Mouse (Mus musculus) thymus, postnatal 10 days (tissue): ENCODE measurements around the gene Ccdc88c.

Experiments
- DNase-seq, 2 experiments: peaks; one replicate each; pipeline ENCODE4 v3.0.0; 2021; ENCODE audit warnings: low spot score in 2 of 2

Ccdc88c gene

DNA sequence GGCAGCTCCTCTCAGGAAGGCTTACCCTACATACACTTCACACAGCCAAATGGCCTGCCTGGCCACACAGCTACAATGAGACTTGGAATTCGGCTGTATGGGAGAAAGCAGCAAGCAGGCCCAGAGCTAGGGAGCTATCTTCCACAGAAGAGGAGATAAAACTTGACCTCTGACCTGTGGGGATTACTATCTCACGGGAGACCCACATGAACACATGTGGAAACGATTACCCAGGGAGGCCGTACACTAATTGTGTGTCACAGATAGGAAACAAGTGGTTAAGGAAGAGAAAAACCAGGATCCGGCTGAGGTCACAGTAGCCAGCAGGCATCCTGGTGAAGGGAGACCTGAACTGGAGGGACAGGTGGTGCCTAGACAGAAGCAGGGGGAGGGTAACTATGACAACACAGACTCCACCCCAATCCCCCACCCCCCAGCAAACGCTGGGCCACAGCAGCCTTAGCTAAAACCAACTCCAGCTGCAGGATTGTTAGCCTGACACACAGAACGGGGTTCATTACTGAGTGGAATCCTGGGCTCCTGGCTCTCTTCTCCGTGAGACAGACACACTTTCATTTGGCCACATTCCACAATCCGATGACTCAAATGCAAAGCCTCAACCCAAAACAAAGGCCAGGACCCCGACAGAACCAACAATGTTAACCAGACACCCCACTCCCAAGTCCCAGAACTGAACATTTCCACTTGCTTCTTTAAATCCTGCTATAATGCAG, 30.9 kb downstream of the Ccdc88c start:
- DNase-seq, result no peak

DNA sequence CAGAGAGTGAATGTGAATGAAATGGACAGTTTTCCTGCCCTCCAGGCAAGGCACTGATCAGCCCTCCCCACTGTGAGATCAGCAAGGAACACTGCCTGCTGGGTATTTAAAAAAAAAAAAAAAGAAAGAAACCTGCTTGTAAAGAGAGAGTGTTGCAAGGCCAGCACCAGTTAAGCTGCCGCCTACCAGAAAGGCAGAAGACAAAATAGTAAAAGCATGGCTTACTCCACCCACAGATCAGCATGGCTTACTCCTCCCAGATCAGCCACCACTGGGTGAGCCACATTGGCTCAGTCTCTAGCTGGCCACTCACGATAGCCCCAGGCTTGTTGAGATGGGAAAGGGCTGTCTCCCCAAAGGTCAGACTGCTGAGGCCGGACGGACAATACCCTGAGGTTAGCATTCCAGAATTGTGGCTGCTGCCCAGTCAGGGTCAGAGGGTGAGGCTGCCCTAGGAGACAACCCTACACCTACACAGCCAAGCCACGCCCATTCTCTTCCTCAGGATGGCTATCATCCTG, 32.4 kb downstream of the Ccdc88c start:
- no peak for DNase-seq

DNA sequence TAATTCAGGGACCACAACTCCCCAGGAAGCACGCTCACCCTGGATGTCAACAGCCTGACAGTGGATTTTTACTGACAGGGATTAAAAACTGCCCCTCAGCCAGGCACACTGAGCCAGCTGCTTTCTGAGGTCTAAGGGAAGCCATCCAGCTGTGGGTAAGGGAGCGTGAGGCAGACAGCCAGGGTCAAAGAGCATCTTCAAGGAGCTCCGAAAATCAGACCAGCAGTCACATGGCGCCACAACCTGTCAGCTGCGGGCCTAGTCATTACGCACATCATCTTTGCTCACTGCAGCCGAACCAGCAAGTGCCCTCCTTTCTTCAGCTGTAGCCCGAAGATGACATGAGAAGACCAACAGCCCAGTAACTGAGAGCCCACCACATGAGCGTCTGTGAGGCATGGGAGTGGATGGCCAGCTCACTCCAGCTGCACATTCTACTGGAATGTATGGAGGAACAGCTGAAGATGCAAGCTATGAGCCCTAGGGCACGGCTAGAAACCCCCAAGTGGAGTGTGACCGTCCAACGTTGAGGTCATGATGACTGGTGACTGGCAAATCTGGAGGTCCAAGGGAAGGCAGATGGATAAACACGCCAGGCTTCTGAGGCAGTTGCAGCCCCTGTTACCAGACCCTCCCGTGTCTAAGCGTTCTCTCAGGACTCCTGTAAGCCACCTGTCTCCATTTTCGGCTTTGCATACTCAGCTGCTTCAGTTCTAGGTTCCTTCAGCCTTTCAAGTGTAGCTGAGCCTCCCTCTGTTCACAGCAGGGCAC, 33.1 kb downstream of the Ccdc88c start:
- no peak for DNase-seq

DNA sequence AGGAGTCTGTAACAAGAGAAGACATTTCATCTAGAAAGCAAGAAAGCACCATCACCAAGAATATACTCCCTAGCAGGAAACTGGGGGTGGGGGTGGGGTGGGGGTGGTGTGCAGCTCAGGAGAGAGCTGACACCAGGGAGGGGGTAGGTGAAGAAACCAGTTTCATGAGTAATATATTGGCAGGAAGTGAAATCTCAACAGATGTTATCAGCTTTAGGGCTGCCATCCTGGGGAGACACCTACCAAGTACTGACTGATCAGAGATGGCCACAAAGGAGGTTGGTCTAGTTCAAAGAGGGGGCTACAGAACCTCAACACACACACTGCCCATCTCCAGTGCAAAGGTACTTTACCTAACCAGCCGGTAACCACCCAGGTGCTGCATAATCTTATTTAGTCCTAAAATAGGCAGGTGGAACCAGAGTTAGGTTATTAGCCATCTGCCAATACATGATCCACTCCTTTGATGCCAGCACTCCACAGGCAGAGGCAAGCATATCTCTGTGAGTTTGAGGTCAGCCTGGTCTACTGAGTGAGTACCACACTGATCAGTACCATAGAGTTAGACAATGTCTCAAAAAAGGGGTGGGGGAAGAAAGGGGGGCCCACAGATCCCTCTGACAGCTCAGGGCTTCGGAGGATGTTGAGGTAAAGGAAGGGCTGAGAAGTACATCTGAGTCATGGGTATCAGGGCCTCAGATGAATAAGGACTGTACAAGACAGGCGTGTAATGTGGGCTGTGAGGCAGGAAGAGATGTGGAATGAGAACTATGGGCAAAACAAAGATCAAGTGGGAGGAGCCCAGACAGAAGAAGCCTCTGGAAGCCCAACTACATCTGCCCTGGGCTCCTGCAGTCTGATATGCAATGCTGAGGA, 34.5 kb downstream of the Ccdc88c start:
- no peak for DNase-seq

DNA sequence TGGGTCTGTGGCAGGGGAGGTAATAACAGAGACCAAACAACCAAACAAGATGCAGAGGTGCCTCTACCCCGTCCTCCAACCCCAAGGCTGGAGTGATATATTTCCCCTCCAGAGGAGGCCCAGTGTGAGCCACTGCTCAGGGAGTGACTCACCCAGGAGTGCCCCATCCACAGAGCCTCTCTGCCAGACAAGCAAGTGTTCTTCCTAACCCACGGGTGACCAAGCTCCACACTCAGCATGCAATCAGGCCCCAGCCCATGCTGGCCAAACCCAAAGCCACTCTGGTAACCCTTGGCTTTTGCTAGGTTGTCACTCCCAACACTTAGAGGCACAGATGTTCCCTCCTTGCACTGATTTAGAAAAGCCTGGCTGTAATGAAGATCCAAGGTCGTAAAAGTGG, 35.7 kb downstream of the Ccdc88c start:
- no peak for DNase-seq

DNA sequence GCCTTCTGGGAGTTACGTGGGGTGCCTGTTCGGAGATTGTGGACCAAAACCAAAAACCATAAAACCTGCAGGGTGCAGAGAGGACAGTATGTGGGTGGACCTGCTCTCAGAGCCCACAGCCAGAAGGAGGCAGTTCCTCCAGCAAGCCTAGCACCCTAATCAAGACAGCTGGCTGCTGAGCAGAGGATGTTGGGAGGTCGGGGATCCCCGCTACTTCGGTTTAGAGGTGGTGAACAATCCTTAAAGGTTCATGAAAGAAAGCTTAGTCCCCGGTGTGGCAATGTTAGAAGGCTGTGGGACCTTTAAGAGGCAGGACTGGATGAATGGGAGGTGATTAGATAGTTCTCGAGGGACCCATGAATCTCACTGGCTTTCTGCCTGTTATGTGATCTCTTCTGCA, 36.4 kb downstream of the Ccdc88c start:
- DNase-seq, result no peak

DNA sequence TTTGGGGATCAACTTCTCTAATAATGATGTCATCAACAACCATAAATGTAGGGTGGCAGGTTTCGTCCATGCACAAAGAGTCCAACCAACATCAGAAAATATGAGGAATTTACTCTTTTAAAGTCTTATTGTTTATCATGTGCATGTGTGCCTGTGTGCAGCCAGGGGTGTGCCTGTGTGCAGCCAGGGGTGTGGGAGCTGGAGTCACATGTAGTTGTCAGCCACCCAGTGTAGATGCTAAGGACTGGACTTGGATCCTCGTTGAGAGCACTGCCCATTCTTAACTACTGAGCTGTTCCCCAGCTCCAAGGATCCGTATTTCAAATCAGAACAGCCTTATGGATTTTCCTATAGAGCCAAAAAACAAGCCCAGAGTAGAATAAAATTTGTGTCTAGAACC, 37.7 kb downstream of the Ccdc88c start:
- no peak for DNase-seq

DNA sequence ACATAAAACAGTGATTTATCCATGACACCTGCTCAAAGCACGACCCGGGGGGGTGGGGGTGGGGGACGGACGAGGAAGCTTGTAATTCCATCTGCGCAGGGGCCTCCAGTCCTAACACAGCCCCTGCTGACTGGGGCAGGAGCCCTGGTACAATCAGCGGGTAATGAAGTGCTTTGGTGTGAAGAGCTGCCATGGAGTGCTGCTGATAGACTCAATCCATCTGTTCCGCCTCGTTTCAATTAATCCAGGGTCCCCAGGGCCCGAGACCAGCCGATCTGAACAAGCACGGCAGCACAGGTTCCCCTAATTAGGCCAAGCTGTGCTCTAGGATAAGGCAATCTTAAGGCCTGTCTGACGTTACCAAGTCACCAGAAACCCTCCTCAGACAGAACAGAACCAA, 38.6 kb downstream of the Ccdc88c start:
- no peak for DNase-seq

DNA sequence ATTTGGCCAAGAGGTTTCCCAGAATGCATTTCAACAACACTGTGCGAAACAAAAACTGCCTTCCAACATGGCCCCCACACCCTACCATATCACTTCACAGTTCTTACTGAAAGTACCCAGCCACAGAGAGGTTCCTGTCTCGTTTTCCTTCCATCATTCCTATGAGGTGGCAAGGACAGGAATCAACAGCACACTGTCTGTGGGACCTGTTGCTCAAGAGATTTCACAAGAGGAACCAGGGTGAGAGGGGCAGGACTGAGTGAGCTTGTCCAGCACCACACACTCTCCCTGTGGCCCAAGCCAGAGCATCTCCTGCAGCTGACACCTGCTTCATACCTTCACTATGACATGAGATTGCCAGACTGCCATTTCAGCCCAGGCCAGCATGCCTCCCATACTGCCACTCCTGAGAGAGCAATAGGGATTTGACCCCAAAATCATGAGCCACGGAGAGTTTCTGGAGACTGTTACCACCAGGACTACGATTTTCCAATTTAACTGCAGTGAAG, 39.0 kb downstream of the Ccdc88c start:
- no peak for DNase-seq

DNA sequence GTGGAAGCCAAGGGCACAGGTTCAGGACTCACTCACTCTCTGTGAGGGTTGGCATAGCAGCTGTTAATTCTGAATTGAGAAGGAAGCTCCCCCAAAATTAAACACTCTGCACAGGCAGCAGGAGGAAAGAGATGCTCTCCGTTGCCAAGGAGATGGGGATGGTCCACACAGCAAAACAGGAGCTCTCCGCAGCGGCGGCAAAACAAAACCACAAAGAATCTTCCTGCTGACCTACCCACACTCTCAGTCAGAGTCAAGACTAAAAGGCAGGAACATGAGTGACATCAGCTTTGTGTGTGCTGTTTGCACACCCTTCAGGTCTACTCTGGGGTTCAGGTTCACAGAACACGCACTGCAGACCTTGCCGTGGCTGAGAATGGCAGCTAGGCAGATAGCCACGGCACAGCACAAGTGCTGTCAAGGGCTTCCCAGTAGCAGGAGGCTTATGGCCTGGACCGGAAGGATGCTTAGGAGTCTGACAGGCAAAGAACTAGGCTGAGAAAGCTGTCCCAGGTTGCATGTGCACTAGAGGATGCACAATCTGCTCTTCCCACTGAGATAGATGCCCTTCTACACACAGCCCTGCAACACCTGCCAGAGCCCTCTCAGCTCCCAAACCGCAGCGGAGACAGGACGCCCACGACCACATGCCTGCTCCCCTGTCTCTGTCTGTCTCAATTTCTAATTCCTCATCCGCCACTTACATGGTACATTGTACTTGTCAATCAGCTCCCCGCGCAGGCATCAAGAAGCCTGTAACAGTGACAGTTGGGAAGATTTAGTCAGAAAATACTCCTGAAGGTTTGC, 40.3 kb downstream of the Ccdc88c start:
- peak; percentile 47 to 56 for DNase-seq

DNA sequence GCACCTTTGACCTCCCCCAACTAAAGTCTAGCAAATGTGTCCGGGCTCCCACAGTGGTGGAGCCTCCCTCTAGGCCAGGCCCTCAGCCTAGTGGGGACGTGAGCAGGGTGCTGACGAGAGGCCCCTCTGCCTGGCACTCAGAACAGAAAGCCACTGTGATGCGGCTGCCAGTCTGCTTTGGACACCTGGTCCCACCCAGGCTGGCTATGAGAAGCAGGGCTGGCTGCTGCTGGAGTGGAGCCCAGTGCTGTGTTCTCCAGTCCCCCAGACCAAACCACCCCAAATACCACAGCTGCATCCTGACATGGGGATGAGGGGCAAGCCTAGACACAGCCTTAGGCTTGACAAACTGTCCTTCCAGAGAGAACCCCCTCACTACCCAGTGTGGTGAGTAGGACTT, 42.4 kb downstream of the Ccdc88c start:
- no peak for DNase-seq

DNA sequence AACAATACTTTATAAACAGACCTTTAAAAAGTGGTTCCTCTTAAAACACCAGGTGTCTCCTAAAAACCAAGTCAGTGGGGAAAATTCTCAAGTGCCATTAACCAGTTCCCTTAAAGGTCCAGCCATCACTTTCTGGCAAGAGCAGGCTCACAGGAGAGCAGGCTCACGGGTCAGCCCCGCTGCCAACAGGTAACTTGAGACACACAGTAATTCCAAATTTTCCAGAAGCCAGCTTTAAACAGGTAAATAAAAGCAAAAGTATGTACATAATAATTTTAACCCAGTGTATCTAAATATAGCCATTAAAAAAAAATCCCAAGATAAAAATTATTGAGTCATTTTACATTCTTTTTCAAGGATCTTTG, 43.1 kb downstream of the Ccdc88c start:
- DNase-seq, result no peak

DNA sequence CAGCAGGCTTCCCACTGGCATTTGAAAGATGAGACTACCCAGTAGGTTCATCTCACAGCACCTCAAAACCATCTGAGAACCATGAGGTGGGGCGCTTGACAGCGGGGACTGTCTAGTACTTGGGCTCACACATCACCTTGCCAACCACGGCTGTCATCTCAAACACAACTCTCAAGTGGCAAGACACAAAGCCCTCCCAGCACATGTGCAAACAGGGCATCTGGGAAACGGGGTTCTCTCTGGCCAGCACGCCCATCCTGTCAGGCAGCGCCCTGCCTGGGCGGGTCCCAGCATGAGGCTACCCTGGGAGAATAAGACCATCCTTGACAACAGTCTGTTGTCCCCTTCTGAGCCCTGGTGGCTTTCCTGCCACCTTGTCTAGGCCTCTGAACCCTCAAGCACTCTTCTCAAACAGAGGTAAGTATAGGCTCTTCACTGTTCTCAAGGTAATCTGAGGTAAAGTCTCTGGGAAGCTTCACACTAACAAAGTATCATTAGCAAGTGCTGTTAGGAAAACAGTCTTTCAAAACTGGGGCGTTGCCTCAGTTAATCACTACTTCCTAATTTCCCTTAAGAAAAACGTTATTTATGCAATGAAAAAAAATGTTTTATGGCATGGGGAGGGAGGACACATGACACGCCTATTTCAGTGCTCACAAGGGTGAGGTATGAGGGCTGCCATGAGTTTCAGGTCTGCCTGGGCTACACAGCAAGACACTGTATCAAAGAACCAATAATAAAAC, 43.6 kb downstream of the Ccdc88c start:
- DNase-seq, result no peak

DNA sequence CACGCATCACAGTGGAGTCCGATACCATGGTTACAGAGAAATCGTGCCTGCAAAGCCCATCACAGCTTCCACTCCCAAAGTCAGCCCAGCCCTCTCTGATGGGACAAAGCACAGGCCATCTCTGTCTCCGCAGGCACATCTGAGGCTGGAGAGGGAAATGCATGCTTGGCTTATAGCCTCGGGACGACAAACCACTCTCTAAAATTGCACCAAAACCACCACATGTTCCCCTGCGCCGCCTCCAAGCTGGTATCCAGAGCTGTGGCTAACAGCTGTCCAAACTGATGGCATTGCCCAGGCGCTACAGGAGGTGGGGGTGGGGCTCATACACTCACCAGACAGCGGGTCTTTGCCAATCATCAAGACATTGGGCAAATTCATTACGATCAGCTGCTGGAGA, 45.3 kb downstream of the Ccdc88c start:
- DNase-seq, result no peak

DNA sequence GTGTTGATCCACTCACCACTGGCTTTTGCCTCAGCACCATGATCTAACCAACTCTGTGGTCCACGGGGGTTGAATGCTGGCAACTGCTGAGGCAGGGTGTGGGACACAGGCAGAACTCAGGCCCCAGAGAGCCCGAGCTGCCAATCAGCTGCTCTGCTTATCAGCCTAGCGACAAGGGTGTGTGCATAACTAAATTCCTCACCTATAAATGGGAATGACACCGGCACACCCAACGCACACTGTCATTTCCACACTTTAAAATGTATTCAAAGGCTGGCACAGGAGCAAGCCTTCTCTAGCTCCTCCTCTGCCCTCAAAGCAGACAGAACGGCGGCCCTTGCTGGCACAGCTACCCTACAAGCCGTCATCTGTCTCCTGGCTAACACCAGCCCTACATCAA, 46.6 kb downstream of the Ccdc88c start:
- no peak for DNase-seq

DNA sequence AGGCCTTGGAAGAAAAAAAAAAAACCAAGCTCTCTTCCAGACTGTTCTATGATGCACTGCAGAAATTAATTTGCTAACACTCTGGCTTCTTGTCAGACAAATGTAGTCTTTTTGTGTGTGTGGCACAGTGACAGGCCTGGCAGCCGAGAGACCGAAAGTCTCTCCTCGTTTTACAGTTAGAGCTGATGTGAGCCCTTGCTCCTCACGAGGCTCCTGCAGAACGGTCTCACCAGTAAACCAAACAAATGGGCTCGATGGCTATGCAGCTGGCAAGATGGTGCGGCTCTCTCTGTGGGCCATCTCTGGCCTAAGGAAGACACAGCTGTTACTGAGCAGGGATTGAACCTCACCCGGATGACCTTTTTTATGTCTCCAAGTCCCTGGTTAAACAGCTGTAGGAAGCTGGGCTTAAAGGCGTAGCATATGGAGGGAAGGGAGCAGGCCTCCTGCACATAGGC, 48.3 kb downstream of the Ccdc88c start:
- DNase-seq, result no peak

DNA sequence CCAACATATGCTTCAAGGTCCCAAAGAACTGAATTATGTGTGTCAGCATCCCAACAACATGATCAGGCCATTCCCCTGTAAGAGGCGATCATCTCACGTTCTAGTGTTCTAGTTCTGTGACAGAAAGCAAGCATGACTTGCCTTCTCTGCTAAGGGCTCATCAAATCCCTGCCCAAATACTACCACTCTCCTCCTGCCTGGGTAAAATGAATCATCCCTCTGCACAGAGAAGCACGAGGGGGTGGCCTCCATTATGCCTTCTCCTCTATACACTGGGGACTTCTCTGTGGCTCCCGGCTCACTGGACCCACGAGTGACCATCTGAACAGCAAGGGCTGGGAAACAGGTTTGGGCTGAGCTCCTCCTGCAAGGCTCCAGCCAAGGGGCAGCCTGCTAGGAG, 49.2 kb downstream of the Ccdc88c start:
- DNase-seq, result no peak

DNA sequence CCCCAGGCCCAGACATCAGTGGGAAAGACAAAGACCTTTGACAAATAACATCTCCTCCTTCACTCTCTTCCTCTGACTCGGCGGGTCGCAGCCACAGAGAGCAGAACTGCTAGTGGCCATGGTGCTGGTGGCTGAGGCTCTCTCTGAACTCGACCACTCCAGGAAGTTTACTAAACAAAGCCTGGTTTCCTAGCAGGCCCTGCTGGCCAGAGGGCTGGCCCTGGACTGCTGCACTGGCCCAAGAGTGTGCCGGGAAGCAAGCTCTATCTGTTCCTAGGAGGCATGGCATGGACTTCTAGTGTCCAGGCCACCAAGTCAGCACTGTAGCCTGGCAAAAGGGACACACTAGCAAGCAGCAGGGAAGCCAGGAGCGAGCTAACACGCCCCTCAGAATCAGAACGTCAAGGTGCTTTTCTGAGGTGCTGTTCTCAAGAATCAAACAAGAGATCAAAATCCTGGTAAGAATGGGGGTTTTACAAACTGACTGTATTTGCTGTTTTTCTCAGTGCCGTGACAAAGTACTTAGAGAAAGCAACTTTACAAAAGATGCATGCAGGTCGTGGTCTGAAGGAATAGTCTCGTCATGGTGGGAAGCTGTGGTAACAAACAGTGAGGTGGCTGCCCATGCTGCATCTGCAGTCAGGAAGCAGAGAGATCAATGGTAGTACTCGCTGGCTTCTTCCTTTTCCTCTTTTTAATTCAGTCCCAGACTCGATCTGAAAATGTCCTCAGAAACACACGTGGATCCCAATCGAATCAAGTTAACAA, 50.7 kb downstream of the Ccdc88c start:
- DNase-seq, result no peak

DNA sequence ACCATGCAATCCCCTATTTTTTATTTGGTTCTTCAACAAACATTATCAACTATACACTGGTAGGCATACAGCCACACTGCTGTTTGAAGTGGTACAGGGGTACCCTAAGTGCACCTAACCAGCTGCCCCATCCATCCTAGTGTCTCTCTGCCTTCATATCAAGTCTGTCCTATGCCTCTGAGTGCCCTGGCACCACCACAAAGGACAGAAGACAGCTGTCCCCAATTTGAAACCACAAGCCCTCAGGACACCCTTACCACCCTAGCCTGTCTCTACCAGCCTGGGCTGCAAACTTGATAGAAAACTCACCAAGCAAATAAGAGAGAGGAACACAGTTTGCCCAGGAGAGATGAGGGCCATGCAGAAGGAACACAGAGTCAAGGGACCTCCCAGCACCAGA, 51.3 kb downstream of the Ccdc88c start:
- DNase-seq, result no peak

DNA sequence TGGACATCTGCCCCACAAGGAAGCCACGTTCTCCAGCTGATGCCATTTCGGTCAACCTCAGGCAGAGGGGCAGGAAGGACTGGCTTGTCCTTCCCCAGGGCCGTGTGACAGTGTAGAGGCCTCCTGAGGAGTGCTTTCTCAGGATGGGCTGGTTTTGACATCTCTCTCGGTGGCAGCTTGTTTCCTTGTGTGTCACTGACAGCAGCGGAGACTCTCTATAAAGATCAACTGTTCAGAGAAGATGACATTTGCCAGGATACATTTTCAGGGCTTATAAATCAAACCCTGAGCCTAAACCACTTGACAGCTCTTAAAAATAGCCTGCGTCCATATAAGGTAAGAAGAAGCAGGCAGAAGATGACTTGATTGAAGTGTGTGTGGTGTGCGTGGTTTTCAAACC, 59.0 kb downstream of the Ccdc88c start:
- DNase-seq, result no peak
